Mouse (Mus musculus) Patski (cell line): ENCODE results near the gene Vps26a. TPM values are rescaled to one million over a fixed set of nuclear protein-coding genes. Genes with fewer than 3 reads are reported as not detected.
"Not testable (repeated sequence)": the region's sequence is repeated elsewhere in the genome, so short reads cannot be mapped to it uniquely, and the experiment has no call there.

Source experiments
- ATAC-seq: fragments of 100-300 bp; one replicate; pipeline ENCODE4 v1.8.0; 2021
- CTCF ChIA-PET: fragments of 350-600 bp; sonication (Branson Sonifier 250); formaldehyde crosslinking; loops from one replicate; lab custom pipeline; 2022; ENCODE audit warnings: inconsistent platforms; lab: Charles Lee
- POLR2A ChIA-PET: fragments of 350-600 bp; sonication (Branson Sonifier 250); formaldehyde crosslinking; loops from one replicate; lab custom pipeline; 2022; ENCODE audit warnings: antibody characterized with exemption, inconsistent platforms; lab: Charles Lee
- DNase-seq: peaks from one replicate; pipeline ENCODE4 v3.0.0-alpha.2; 2011; ENCODE audit warnings: low read depth, low spot score
- H3K27me3 ChIP-seq: fragments of 371-371 bp; one replicate; pipeline ENCODE4 v1.5.1; 2021
- CTCF ChIP-seq: fragments of 100-300 bp; IDR thresholded peaks from one replicate; pipeline ENCODE4 v1.5.1; 2021
- in situ Hi-C: fragments of 300-500 bp; cut with MboI; formaldehyde crosslinking; loops from 3 replicates; pipeline ENCODE4 v1.11.1; 2018; ENCODE audit warnings: low pct_unique_long_range_greater_than_20kb, mixed read lengths
- polyA plus RNA-seq: library from polyadenylated mRNA; unstranded; gene quantifications from one replicate; pipeline ENCODE4 v1.2.3, GENCODE M21; 2021

Vps26a gene
- polyA plus RNA-seq, 1 experiment from 2014 or later = 81.6 TPM

- POLR2A ChIA-PET = interaction anchor here (1.0 kb wide), 1 partner anchor 100 kb away, joined by 5 read pairs; no protein-coding TSS in a partner anchor
- CTCF ChIA-PET = interaction anchor here (1.1 to 2.9 kb wide), 4 partner anchors 14 to 88 kb away, joined by 3 to 21 read pairs (median 3); no protein-coding TSS in a partner anchor
- DNase-seq = no peak
- ATAC-seq = no peak
- TF ChIP-seq CTCF = no peak
- in situ Hi-C loops = loop anchor here (5.0 kb wide), 1 partner anchor 51 kb away; no protein-coding TSS in a partner anchor
- no peaks in the 10 kb centered on the region for H3K27me3 ChIP-seq
Observed at GRCm38 (mm10) chr10:62500916-62501615, 14.5 kb upstream of the Vps26a start.

GRCm38 (mm10) chr10:62500088-62500915 lies 13.7 kb upstream of the Vps26a start:
- ATAC-seq = no peak
- H3K27me3 ChIP-seq = no peaks in the 10 kb centered on the region
- ChIA-PET POLR2A (interaction anchor here (0.7 to 1.0 kb wide), 2 partner anchors 18 to 101 kb away, joined by 3 to 5 read pairs; no protein-coding TSS in a partner anchor), CTCF (interaction anchor here (0.8 to 2.9 kb wide), 12 partner anchors 10 to 89 kb away, joined by 3 to 21 read pairs (median 3); no protein-coding TSS in a partner anchor)
- in situ Hi-C loops = loop anchor here (5.0 kb wide), 1 partner anchor 52 kb away; no protein-coding TSS in a partner anchor
- no peak for DNase-seq
- TF ChIP-seq CTCF = peak; percentile 81

- CTCF ChIA-PET, DNase-seq, ATAC-seq, POLR2A ChIA-PET, in situ Hi-C loops: not testable (repeated sequence)
- peaks cover 10% of the 10 kb centered on the region for H3K27me3 ChIP-seq
Observed at GRCm38 (mm10) chr10:62491681-62492080, 5.1 kb upstream of the Vps26a start.

- ChIA-PET CTCF (interaction anchor here (1.0 kb wide), 1 partner anchor 34 kb away, joined by 4 read pairs; no protein-coding TSS in a partner anchor), POLR2A (no interaction called here)
- in situ Hi-C loops = no loop called here
- ATAC-seq = no peak
- no peak for DNase-seq
- H3K27me3 ChIP-seq = peaks cover 4% of the 10 kb centered on the region
- peak; percentile 74 for TF ChIP-seq CTCF
Observed at GRCm38 (mm10) chr10:62488266-62488665, 1.7 kb upstream of the Vps26a start.

- ChIA-PET CTCF (interaction anchor here (0.5 to 2.3 kb wide), 4 partner anchors 11 to 40 kb away, joined by 3 to 8 read pairs (median 3); no protein-coding TSS in a partner anchor), POLR2A (interaction anchor here (0.6 to 1.1 kb wide), 2 partner anchors 25 to 315 kb away, joined by 3 to 4 read pairs; no protein-coding TSS in a partner anchor)
- H3K27me3 ChIP-seq = peaks cover 4% of the 10 kb centered on the region
- in situ Hi-C loops = no loop called here
- DNase-seq (no peak), ATAC-seq (peak; percentile 72)
- no peak for TF ChIP-seq CTCF
Observed at GRCm38 (mm10) chr10:62485878-62486582, 575 bp downstream of the Vps26a start.

DNA sequence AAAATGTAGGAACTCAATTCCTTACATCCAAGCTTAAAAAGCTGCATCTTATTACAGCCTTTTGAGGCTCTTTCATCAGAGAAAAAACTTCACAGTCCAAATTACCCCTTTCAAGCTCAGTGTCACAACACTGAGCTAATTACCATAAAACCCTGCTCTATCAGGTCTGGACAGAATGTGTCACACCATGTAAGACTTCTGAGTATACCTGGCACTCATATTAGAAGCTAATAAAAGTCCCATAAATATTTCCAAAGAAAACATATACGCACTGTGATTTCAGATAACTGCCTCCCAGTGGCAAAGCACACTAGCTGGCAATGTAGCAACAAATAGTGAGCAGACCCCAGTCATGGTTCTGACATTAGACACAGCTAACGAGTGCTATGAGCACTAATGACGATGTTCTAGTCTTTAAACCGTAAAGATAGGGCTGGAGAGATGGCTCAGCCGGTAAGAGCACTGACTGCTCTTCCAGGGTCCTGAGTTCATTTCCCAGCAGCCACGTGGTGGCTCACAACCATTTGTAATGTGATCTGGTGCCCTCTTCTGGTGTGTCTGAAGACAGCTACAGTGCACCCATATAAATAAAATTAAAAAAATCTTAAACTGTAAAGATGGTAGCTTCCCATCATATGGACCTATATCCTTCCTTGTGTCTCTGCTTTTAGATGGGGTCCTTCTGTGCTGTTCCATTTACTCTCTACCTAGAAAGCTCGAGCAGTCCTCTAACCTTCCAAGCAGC lies 5.3 kb downstream of the Vps26a start:
- peak; percentile 34 for TF ChIP-seq CTCF
- POLR2A ChIA-PET = no interaction called here
- no peak for ATAC-seq
- no peaks in the 10 kb centered on the region for H3K27me3 ChIP-seq
- CTCF ChIA-PET = interaction anchor here (1.1 to 3.0 kb wide), 3 partner anchors 10 to 49 kb away, joined by 3 to 11 read pairs (median 6); no protein-coding TSS in a partner anchor
- no peak for DNase-seq
- in situ Hi-C loops = no loop called here

DNA sequence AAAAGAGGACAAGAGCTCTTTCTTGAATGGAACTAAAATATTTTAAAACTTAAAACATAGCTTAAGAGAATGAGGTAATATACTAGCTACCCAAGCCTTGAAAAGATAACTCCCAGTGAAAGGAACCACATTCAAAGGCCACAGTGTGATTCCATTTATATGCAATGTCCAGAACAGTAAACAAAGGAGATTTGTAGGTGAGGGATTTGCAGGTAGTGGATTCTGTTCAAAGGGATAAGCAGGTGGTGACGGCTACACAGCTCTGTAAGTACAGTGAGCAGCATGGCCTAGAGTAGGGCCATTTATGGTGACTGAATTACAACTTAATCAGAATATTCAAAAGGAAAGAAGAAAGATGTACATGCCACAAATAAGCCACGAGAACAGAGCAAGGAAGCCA lies 9.6 kb downstream of the Vps26a start:
- ATAC-seq = no peak
- no peaks in the 10 kb centered on the region for H3K27me3 ChIP-seq
- in situ Hi-C loops = no loop called here
- ChIA-PET CTCF (no interaction called here), POLR2A (no interaction called here)
- DNase-seq = no peak
- TF ChIP-seq CTCF = no peak

DNA sequence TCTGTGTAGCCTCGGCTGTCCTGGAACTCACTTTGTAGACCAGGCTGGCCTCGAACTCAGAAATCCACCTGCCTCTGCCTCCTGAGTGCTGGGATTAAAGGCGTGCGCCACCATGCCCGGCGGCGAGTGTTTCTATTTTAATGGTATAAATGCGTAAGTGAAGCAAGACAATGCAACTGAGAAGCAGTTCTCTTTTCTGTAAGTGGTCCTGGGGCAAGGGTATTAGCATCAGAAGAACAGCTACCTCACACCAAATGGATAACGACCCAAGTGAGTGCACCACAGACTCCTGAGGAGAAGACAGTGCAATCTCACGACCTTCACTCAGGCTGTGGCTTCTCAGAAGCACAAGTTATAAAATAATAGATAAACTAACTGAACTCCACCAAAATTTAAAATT lies 11.7 kb downstream of the Vps26a start:
- CTCF ChIA-PET = interaction anchor here (1.1 kb wide), 1 partner anchor 11 kb away, joined by 3 read pairs; no protein-coding TSS in a partner anchor
- no peak for TF ChIP-seq CTCF
- POLR2A ChIA-PET = no interaction called here
- ATAC-seq (no peak), DNase-seq (no peak)
- no peaks in the 10 kb centered on the region for H3K27me3 ChIP-seq
- in situ Hi-C loops = no loop called here

GRCm38 (mm10) chr10:62471105-62471504 lies 15.5 kb downstream of the Vps26a start:
- ChIA-PET POLR2A (interaction anchor here (0.6 kb wide), 1 partner anchor 195 kb away, joined by 3 read pairs; no protein-coding TSS in a partner anchor), CTCF (interaction anchor here (1.5 to 3.3 kb wide), 2 partner anchors 10 to 14 kb away, joined by 8 to 11 read pairs; partner anchors contain the start of gene Vps26a)
- ATAC-seq = peak; percentile 85
- no peak for TF ChIP-seq CTCF
- H3K27me3 ChIP-seq = no peaks in the 10 kb centered on the region
- no peak for DNase-seq
- in situ Hi-C loops = no loop called here
